Mouse (Mus musculus): ENCODE results near the gene Scml4. TPM values are rescaled to one million over a fixed set of nuclear protein-coding genes. Genes with fewer than 3 reads are reported as not detected.
A peak's percentile ranks its signal among the peaks of the same experiment; 100 is the strongest.

Scml4 gene
- polyA plus RNA-seq, 1 experiment from 2014 or later: 3.7 TPM

GRCm38 (mm10) chr10:42941278-42941677, 81.1 kb downstream of the Scml4 start:
- Histone ChIP-seq H3K27ac (ENCODE audit: low read depth, low read length) (0 out of 2 replicates have a peak overlapping the region, but pooled peaks have one; percentile 69), H3K4me1 (ENCODE audit: control insufficient read depth, insufficient read depth, low read length) (0 out of 2 replicates have a peak, but pooled peaks cover 2% of the 10 kb centered on the region), H3K9me3 (ENCODE audit: control insufficient read depth, low read length) (no peaks in the 10 kb centered on the region), H3K9ac (ENCODE audit: low read length) (no peak overlapping the region), H3K4me2 (ENCODE audit: low read depth) (no peak overlapping the region), H3K4me3 (ENCODE audit: low read depth, low read length) (no peak overlapping the region), H3K36me3 (ENCODE audit: control insufficient read depth, insufficient read depth, low read length) (no peaks in the 10 kb centered on the region), H3K27me3 (ENCODE audit: control insufficient read depth, insufficient read depth, low read length) (no peaks in the 10 kb centered on the region)
- WGBS: 57% methylated on average over 4 of the region's 4 CpGs
- ATAC-seq (ENCODE audit: insufficient read depth, low FRiP score, low TSS enrichment): peak; percentile 32; the same call in 1 of the 2 replicates
- no peak for DNase-seq (ENCODE audit: low spot score)

GRCm38 (mm10) chr10:42941697-42942221, 81.6 kb downstream of the Scml4 start:
- H3K4me2 ChIP-seq (ENCODE audit: low read depth): peak overlapping the region; percentile 9; the same call in 1 of the 2 replicates
- no peak overlapping the region for H3K4me3 ChIP-seq (ENCODE audit: low read depth, low read length)
- 0 out of 2 replicates have a peak overlapping the region, but pooled peaks have one; percentile 2 for H3K9ac ChIP-seq (ENCODE audit: low read length)
- DNase-seq (ENCODE audit: low spot score) (peak; percentile 78), ATAC-seq (ENCODE audit: insufficient read depth, low FRiP score, low TSS enrichment) (peak; percentile 90)
- no peaks in the 10 kb centered on the region for H3K27me3 ChIP-seq (ENCODE audit: control insufficient read depth, insufficient read depth, low read length)
- peak overlapping the region; percentile 69 for H3K27ac ChIP-seq (ENCODE audit: low read depth, low read length)
- H3K4me1 ChIP-seq (ENCODE audit: control insufficient read depth, insufficient read depth, low read length): 0 out of 2 replicates have a peak, but pooled peaks cover 2% of the 10 kb centered on the region
- H3K36me3 ChIP-seq (ENCODE audit: control insufficient read depth, insufficient read depth, low read length): no peaks in the 10 kb centered on the region
- no peaks in the 10 kb centered on the region for H3K9me3 ChIP-seq (ENCODE audit: control insufficient read depth, low read length)
- 23% methylated on average over 14 of the region's 14 CpGs for WGBS

GRCm38 (mm10) chr10:42942300-42942699, 82.1 kb downstream of the Scml4 start:
- Histone ChIP-seq H3K4me1 (ENCODE audit: control insufficient read depth, insufficient read depth, low read length) (0 out of 2 replicates have a peak, but pooled peaks cover 2% of the 10 kb centered on the region), H3K9ac (ENCODE audit: low read length) (no peak overlapping the region), H3K36me3 (ENCODE audit: control insufficient read depth, insufficient read depth, low read length) (no peaks in the 10 kb centered on the region), H3K27ac (ENCODE audit: low read depth, low read length) (peak overlapping the region; percentile 69; the same call in 1 of the 2 replicates), H3K27me3 (ENCODE audit: control insufficient read depth, insufficient read depth, low read length) (no peaks in the 10 kb centered on the region), H3K9me3 (ENCODE audit: control insufficient read depth, low read length) (no peaks in the 10 kb centered on the region), H3K4me2 (ENCODE audit: low read depth) (no peak overlapping the region), H3K4me3 (ENCODE audit: low read depth, low read length) (no peak overlapping the region)
- WGBS: 87% methylated on average over 3 of the region's 3 CpGs
- DNase-seq (ENCODE audit: low spot score) (no peak), ATAC-seq (ENCODE audit: insufficient read depth, low FRiP score, low TSS enrichment) (no peak)

GRCm38 (mm10) chr10:42945316-42945715, 85.1 kb downstream of the Scml4 start:
- 26% methylated on average over 4 of the region's 4 CpGs for WGBS
- Histone ChIP-seq H3K4me1 (ENCODE audit: control insufficient read depth, insufficient read depth, low read length) (peaks cover 5% of the 10 kb centered on the region; the same call in 1 of the 2 replicates), H3K36me3 (ENCODE audit: control insufficient read depth, insufficient read depth, low read length) (no peaks in the 10 kb centered on the region), H3K4me3 (ENCODE audit: low read depth, low read length) (no peak overlapping the region), H3K27me3 (ENCODE audit: control insufficient read depth, insufficient read depth, low read length) (no peaks in the 10 kb centered on the region), H3K9ac (ENCODE audit: low read length) (no peak overlapping the region), H3K9me3 (ENCODE audit: control insufficient read depth, low read length) (no peaks in the 10 kb centered on the region), H3K27ac (ENCODE audit: low read depth, low read length) (no peak overlapping the region), H3K4me2 (ENCODE audit: low read depth) (no peak overlapping the region)
- DNase-seq (ENCODE audit: low spot score): no peak
- ATAC-seq (ENCODE audit: insufficient read depth, low FRiP score, low TSS enrichment): no peak

GRCm38 (mm10) chr10:42947336-42947735, 87.2 kb downstream of the Scml4 start:
- H3K4me3 ChIP-seq (ENCODE audit: low read depth, low read length): no peak overlapping the region
- no peak overlapping the region for H3K4me2 ChIP-seq (ENCODE audit: low read depth)
- peaks cover 12% of the 10 kb centered on the region; the same call in 1 of the 2 replicates for H3K4me1 ChIP-seq (ENCODE audit: control insufficient read depth, insufficient read depth, low read length)
- ATAC-seq (ENCODE audit: insufficient read depth, low FRiP score, low TSS enrichment) (no peak), DNase-seq (ENCODE audit: low spot score) (no peak)
- H3K36me3 ChIP-seq (ENCODE audit: control insufficient read depth, insufficient read depth, low read length): no peaks in the 10 kb centered on the region
- no peaks in the 10 kb centered on the region for H3K27me3 ChIP-seq (ENCODE audit: control insufficient read depth, insufficient read depth, low read length)
- 88% methylated on average over 5 of the region's 5 CpGs for WGBS
- no peak overlapping the region for H3K9ac ChIP-seq (ENCODE audit: low read length)
- H3K9me3 ChIP-seq (ENCODE audit: control insufficient read depth, low read length): no peaks in the 10 kb centered on the region
- H3K27ac ChIP-seq (ENCODE audit: low read depth, low read length): no peak overlapping the region

GRCm38 (mm10) chr10:42950252-42950751, 90.1 kb downstream of the Scml4 start:
- ATAC-seq (ENCODE audit: insufficient read depth, low FRiP score, low TSS enrichment) (peak; percentile 72), DNase-seq (ENCODE audit: low spot score) (peak; percentile 64)
- Histone ChIP-seq H3K9me3 (ENCODE audit: control insufficient read depth, low read length) (no peaks in the 10 kb centered on the region), H3K27ac (ENCODE audit: low read depth, low read length) (peak overlapping the region; percentile 36; the same call in 1 of the 2 replicates), H3K9ac (ENCODE audit: low read length) (no peak overlapping the region), H3K36me3 (ENCODE audit: control insufficient read depth, insufficient read depth, low read length) (no peaks in the 10 kb centered on the region), H3K4me3 (ENCODE audit: low read depth, low read length) (no peak overlapping the region; the same call in 1 of the 2 replicates), H3K4me1 (ENCODE audit: control insufficient read depth, insufficient read depth, low read length) (peaks cover 12% of the 10 kb centered on the region; the same call in 1 of the 2 replicates), H3K4me2 (ENCODE audit: low read depth) (peak overlapping the region; percentile 17; the same call in 1 of the 2 replicates), H3K27me3 (ENCODE audit: control insufficient read depth, insufficient read depth, low read length) (no peaks in the 10 kb centered on the region)
- WGBS: 3% methylated on average over 7 of the region's 8 CpGs

- DNase-seq (ENCODE audit: low spot score): peak; percentile 47
- Histone ChIP-seq H3K9me3 (ENCODE audit: control insufficient read depth, low read length) (no peaks in the 10 kb centered on the region), H3K27me3 (ENCODE audit: control insufficient read depth, insufficient read depth, low read length) (no peaks in the 10 kb centered on the region), H3K36me3 (ENCODE audit: control insufficient read depth, insufficient read depth, low read length) (no peaks in the 10 kb centered on the region), H3K4me3 (ENCODE audit: low read depth, low read length) (no peak overlapping the region), H3K4me2 (ENCODE audit: low read depth) (no peak overlapping the region), H3K27ac (ENCODE audit: low read depth, low read length) (peak overlapping the region; percentile 45), H3K9ac (ENCODE audit: low read length) (no peak overlapping the region; the same call in 1 of the 2 replicates), H3K4me1 (ENCODE audit: control insufficient read depth, insufficient read depth, low read length) (peaks cover 12% of the 10 kb centered on the region; the same call in 1 of the 2 replicates)
- WGBS: 45% methylated on average over 20 of the region's 20 CpGs
- ATAC-seq (ENCODE audit: insufficient read depth, low FRiP score, low TSS enrichment): peak; percentile 22; the same call in 1 of the 2 replicates
Measured at GRCm38 (mm10) chr10:42951078-42952045, 91.2 kb downstream of the Scml4 start.

GRCm38 (mm10) chr10:42952046-42952420, 91.9 kb downstream of the Scml4 start:
- 37% methylated on average over 9 of the region's 9 CpGs for WGBS
- DNase-seq (ENCODE audit: low spot score) (no peak), ATAC-seq (ENCODE audit: insufficient read depth, low FRiP score, low TSS enrichment) (no peak)
- H3K36me3 ChIP-seq (ENCODE audit: control insufficient read depth, insufficient read depth, low read length): no peaks in the 10 kb centered on the region
- peaks cover 12% of the 10 kb centered on the region; the same call in 1 of the 2 replicates for H3K4me1 ChIP-seq (ENCODE audit: control insufficient read depth, insufficient read depth, low read length)
- H3K4me3 ChIP-seq (ENCODE audit: low read depth, low read length): no peak overlapping the region
- peak overlapping the region; percentile 29; the same call in 1 of the 2 replicates for H3K27ac ChIP-seq (ENCODE audit: low read depth, low read length)
- H3K4me2 ChIP-seq (ENCODE audit: low read depth): no peak overlapping the region
- H3K9me3 ChIP-seq (ENCODE audit: control insufficient read depth, low read length): no peaks in the 10 kb centered on the region
- H3K27me3 ChIP-seq (ENCODE audit: control insufficient read depth, insufficient read depth, low read length): no peaks in the 10 kb centered on the region
- no peak overlapping the region for H3K9ac ChIP-seq (ENCODE audit: low read length)

Measured in neural tube, embryonic 11.5 days (tissue).